8 mouse cellular contexts compared by ENCODE assay signal in genomic region chr16:45407645-45408400, GRCm38 (mm10). TPM values are rescaled to one million over a fixed set of nuclear protein-coding genes. Genes with fewer than 3 reads are reported as not detected.
DNase-seq lines count a peak whose midpoint lies in the region; ATAC-seq lines count a peak whose summit lies in the region.

No protein-coding gene starts in this region.

- H3K4me2 ChIP-seq in heart, embryonic 13.5 days, result peak overlapping the region; percentile 89
- peak overlapping the region; percentile 63 for H3K4me2 ChIP-seq in hindbrain, embryonic 14.5 days (replicated peaks)
- peak overlapping the region; percentile 55 for H3K4me2 ChIP-seq in midbrain, embryonic 15.5 days

- intact Hi-C loops in heart, postnatal 10 days (cut with DNase I), result loop anchor here (1.0 to 2.0 kb wide), 2 partner anchors 37 to 78 kb away; no protein-coding TSS in a partner anchor

- no peaks in the 10 kb centered on the region for H3K27me3 ChIP-seq in heart, embryonic 13.5 days (replicated peaks)
- H3K27me3 ChIP-seq in hindbrain, embryonic 14.5 days (ENCODE audit: control insufficient read depth, insufficient read depth, low read length), result no peaks in the 10 kb centered on the region
- H3K27me3 ChIP-seq in midbrain, embryonic 15.5 days (replicated peaks), result no peaks in the 10 kb centered on the region

- no peak for DNase-seq in heart, postnatal 10 days
- DNase-seq in hindbrain, embryonic 14.5 days (ENCODE audit: low spot score), result peak; percentile 62
- DNase-seq in c-Kit-positive CD71-positive TER-119-positive erythroid progenitor cells, embryonic 14.5 days (ENCODE audit: low spot score), result no peak

- H3K36me3 ChIP-seq in heart, embryonic 13.5 days, result no peaks in the 10 kb centered on the region
- H3K36me3 ChIP-seq in hindbrain, embryonic 14.5 days (replicated peaks; ENCODE audit: control insufficient read depth, insufficient read depth), result peaks cover 3% of the 10 kb centered on the region
- H3K36me3 ChIP-seq in midbrain, embryonic 15.5 days (replicated peaks), result no peaks in the 10 kb centered on the region

- 0 out of 2 replicates have a peak, but pooled peaks cover 6% of the 10 kb centered on the region for H3K4me1 ChIP-seq in heart, embryonic 13.5 days
- peaks cover 18% of the 10 kb centered on the region; the same call in 1 of the 2 replicates for H3K4me1 ChIP-seq in hindbrain, embryonic 14.5 days (replicated peaks; ENCODE audit: control insufficient read depth, insufficient read depth, low read length)
- peaks cover 14% of the 10 kb centered on the region for H3K4me1 ChIP-seq in midbrain, embryonic 15.5 days

- no peak for ATAC-seq in heart, embryonic 13.5 days (ENCODE audit: extremely low read depth, insufficient number of reproducible peaks, low FRiP score, low TSS enrichment)
- ATAC-seq in activated CD4-positive, CD25-positive, alpha-beta regulatory T cell, adult 4 months, result peak; percentile 8
- ATAC-seq in hindbrain, embryonic 14.5 days (ENCODE audit: low FRiP score), result no peak
- no peak for ATAC-seq in midbrain, embryonic 15.5 days (replicated peaks)
- ATAC-seq in monocyte, adult 5-6 weeks (replicated peaks; ENCODE audit: insufficient number of reproducible peaks, low FRiP score, low TSS enrichment, poor library complexity, severe bottlenecking), result no peak
- ATAC-seq in erythroblast, adult 5-6 weeks (replicated peaks; ENCODE audit: low FRiP score, poor library complexity, severe bottlenecking), result no peak

- peak overlapping the region; percentile 82 for H3K9ac ChIP-seq in heart, embryonic 13.5 days
- H3K9ac ChIP-seq in hindbrain, embryonic 14.5 days, result peak overlapping the region; percentile 81
- H3K9ac ChIP-seq in midbrain, embryonic 15.5 days, result peak overlapping the region; percentile 90

- WGBS in heart, embryonic 13.5 days, result 38% methylated on average over 9 of the region's 9 CpGs
- 26% methylated on average over 9 of the region's 9 CpGs for WGBS in hindbrain, embryonic 14.5 days
- WGBS in midbrain, embryonic 15.5 days, result 15% methylated on average over 9 of the region's 9 CpGs

- peak overlapping the region; percentile 70 for H3K27ac ChIP-seq in heart, embryonic 13.5 days (replicated peaks)
- peak overlapping the region; percentile 94 for H3K27ac ChIP-seq in hindbrain, embryonic 14.5 days
- peak overlapping the region; percentile 98 for H3K27ac ChIP-seq in midbrain, embryonic 15.5 days

- no peaks in the 10 kb centered on the region for H3K9me3 ChIP-seq in heart, embryonic 13.5 days
- no peaks in the 10 kb centered on the region for H3K9me3 ChIP-seq in hindbrain, embryonic 14.5 days (ENCODE audit: control insufficient read depth, low read length)
- H3K9me3 ChIP-seq in midbrain, embryonic 15.5 days, result no peaks in the 10 kb centered on the region

- peak overlapping the region; percentile 71 for H3K4me3 ChIP-seq in heart, embryonic 13.5 days
- peak overlapping the region; percentile 58 for H3K4me3 ChIP-seq in hindbrain, embryonic 14.5 days (replicated peaks; ENCODE audit: low read length)
- peak overlapping the region; percentile 53 for H3K4me3 ChIP-seq in midbrain, embryonic 15.5 days

RNA-seq across cellular contexts. Expression of gene Cd200, which starts 1.0 kb away (rescaled TPM):
- polyA plus RNA-seq in heart, embryonic 13.5 days (2015; fragmentation: Nextera tagmentation; extraction: Ambion mirVana), result 19.0 and 20.4 TPM in 2 replicates
- total RNA-seq in heart, postnatal 10 days (2021), result 10 to 100 TPM; 83.8 to 94.1 TPM
- polyA plus RNA-seq in activated CD4-positive, CD25-positive, alpha-beta regulatory T cell, adult 4 months (2017; shearing (Covaris generic)), result 100 to 1,000 TPM; 223 to 237 TPM
- polyA plus RNA-seq in hindbrain, embryonic 14.5 days (2014; fragmentation: Nextera tagmentation; extraction: Ambion mirVana), result 356 and 413 TPM in 2 replicates
- polyA plus RNA-seq in midbrain, embryonic 15.5 days (2015; fragmentation: Nextera tagmentation; extraction: Ambion mirVana), result 354 and 372 TPM in 2 replicates
- 0.86 to 7.4 TPM (median 2.3 TPM) in 3 replicates for total RNA-seq in monocyte, adult 5-6 weeks (2017)
- total RNA-seq in erythroblast, adult 5-6 weeks (2015; ENCODE audit: low replicate concordance), result not detected in 2 replicates
- total RNA-seq in erythroblast, adult 5-6 weeks (2017; ENCODE audit: low replicate concordance), result 3.3 TPM in 1 of 2 replicates, not detected in the other

Comparison
In these comparisons a context has a peak if more than half of its experiments do, and no peak if none do; other contexts are left out.
1. RNA of gene Cd200, which starts 1.0 kb away (polyA plus RNA-seq): 354 to 372 TPM in midbrain, embryonic 15.5 days, 356 to 413 TPM in hindbrain, embryonic 14.5 days and 223 to 237 TPM in activated CD4-positive, CD25-positive, alpha-beta regulatory T cell, adult 4 months; 19.0 to 20.4 TPM in heart, embryonic 13.5 days; every median in the first group is over 10 times any median in the second.
2. Peak in every context shown above with its lines, with median percentiles within 50 percentile points of each other: H3K27ac ChIP-seq, H3K4me2 ChIP-seq, H3K4me3 ChIP-seq and H3K9ac ChIP-seq.